Mouse (Mus musculus): ENCODE measurements at regions not wholly inside any gene's neighbourhood (a gene's known extent, or its start where the extent isn't known, plus 50 kb on each side); places are given as distances from the start of the nearest gene placed in this dataset.
A peak's percentile ranks its signal among the peaks of the same experiment; 100 is the strongest.

DNA sequence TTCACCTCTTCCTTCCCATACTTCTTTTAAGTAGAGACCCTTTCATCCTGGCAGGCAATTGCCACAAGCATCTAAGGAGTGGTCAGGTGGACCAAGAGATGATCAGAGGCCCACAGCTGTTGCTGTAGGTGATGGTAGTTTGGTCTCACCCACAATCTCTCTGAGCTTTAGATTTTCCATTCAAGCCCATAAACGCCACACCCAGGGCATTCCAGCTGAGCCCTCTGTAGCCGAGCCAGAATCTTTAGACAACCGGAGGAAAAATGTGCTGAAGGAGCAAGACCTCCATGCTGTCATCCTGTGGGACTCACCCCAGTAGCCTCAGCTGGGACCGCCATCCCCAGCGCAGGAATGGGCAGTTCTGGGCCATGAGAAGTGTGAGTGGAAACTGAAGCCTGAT, 93.7 kb upstream of the Dlx2 start:
- DNase-seq (ENCODE audit: low spot score in 2 of 2) = no peak

DNA sequence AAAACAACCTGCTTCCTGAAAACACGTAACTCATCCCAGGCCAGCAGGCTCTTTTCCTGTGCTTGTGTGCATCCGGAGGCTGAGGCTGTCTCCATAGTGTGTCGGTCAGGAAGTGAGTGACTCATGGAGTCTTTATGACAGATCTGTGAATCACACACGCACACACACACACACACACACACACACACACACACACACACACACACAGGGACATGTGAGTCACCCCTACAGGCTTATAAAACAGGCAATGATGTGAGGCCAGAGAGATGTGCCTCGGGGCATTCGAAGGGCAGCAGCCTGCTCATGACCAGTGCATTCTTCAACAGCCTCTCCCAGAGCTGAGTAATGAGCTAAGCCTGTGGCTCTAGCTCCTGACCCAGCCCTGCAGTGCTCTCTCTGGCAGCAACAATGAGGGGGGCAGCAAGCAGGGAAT, 97.5 kb upstream of the Dlx2 start:
- DNase-seq (ENCODE audit: low spot score in 2 of 2) = peak in 1 of 2 experiments; percentile 40

DNA sequence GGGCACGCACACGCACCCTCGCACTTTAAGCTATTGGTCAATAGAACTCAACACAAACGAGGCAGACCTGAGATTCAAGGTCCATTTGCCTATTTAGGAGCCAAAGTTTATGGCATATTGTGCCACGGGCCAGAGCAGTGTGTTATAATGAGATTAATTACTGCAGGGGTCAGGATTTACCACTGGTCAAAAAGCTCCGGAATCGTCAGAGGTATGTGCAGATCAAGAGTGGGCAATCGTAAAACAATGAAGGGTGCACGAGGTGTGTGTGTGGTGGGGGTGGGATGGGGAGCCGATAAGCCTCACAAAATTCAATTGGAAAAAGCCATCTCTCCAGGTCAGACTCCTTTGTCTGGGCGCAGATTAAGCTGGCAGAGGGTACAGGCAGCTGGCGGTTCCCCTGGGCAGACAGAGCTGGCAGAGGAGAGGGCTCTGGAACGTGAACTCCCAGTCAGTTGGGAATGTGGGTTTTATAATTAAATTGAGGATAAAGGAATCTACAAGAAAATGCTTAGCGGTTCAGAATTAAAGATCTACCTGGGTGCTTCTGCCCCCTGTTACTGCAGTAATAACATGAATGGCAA, 97.4 kb upstream of the Itga6 start:
- DNase-seq (ENCODE audit: low spot score in 2 of 2) = no peak

DNA sequence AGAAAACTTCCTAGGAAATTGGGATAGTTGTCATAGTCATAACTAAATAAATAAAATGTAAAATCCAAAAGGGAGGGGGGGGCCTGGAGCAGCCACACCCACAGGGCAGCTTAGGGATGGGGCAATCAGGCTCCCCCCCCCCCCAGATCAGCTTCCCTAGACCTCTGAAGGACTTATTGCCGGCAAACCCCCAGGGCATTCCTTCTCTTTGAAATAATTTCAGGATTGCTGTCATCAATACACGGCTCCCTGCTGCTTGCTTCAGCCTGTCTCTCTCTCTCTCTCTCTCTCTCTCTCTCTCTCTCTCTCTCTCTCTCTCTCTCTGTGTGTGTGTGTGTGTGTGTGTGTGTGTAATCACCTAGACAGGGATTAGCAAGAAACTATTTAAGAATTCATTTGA, 93.8 kb upstream of the Itga6 start:
- DNase-seq (ENCODE audit: low spot score in 2 of 2) = no peak

DNA sequence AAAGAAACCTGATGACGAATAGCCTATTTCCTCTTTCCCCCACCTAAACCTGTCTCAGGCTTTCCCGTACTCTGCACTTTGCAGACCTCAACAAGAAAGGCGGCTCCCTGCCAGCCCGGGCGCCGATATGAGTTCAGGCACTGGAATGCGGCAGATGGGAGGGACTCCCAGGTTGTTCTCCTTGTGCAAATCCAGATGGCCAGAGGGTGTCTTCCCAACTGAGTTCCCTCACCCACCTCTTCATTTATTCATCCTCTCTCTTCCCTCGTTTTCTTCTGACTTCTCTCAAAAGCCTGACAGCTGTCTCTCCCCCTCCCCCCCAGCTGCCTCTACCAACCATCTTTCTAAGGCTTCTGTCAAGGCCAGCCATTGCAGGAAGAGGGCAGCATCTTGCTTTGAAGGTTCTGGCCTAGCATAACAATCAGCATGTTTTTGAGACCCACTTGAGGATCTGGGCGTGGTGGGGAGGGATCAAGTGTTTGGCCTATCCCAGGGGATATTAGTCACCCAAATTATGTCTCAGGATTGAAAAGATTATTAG, 93.1 kb upstream of the Itga6 start:
- peak; percentile 58 to 67 for DNase-seq (ENCODE audit: low spot score in 2 of 2)

DNA sequence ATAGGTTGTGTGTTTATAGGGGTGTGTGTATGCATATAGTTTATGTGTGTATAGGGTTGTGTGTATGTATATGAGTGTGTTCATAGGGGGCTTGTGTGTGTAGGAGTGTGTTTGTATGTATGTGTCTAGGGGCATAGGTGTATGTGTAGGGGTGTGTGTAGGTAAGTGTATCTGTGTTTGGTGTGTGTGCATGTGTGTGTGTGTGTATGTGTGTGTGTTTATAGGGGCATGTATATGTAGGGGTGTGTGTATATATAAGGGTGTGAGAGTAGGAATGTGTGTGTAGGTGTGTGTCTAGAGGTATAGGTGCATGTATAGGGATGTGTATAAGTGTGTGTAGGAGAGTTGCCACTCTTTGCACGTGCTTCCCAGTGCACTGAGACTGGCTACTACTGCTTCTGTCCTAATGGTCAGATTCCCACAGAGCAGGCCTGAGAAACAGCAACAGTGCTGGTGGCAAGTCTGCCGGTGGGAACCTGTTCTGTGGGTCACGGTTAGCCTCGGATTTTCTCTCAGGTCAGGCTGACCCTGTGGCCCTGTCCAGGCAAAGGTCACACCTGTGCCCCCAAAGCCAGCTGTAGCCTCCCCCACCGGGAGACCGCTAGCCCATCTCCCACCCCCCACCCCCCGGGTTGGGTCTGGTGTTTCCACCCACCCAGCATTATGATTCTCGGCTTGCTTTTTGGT, 90.5 kb upstream of the Itga6 start:
- DNase-seq (ENCODE audit: low spot score in 2 of 2) = no peak

DNA sequence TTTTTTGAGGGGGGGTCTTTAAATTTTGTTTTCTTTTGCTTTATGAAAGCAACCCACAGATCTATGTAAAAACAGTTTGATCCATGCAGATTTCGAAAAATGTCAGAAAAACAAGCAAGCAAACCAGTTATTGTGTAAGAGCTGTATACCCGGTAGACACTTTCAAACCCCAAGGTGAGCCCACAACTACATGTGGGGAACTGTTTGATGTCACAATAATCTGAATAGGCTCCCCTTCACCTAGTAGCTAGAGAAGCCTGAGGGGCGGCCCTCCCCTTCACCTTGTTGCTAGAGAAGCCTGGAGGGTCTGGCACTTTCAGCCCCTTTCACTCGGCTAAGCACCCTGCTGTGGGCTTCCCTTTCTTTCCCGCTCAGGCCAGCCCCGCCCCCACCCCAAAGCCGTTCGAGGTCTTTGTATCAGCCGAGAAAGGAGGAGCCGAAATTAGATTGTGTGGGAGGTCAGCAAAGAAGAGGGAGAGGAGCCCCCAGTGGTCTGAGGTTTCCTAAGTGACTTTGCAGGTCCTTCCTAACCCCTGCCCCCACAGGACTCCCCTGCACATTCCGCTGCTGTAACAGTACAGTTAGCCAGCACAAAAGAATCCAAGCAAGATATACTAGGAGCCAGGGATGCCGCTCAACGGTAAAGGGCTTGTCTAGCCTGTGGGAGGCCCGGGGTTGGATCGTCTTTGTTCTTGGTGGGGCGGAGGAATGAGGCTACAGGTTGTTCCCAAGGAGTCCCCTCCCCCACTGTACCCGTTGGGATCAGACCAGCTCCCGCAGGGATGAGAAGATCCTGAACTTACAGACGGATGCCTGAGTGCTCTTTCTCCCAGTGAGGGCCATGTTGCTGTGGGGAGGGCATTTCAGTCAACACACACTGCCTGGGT, 89.7 kb upstream of the Itga6 start:
- peak; percentile 29 to 50 for DNase-seq (ENCODE audit: low spot score in 2 of 2)

DNA sequence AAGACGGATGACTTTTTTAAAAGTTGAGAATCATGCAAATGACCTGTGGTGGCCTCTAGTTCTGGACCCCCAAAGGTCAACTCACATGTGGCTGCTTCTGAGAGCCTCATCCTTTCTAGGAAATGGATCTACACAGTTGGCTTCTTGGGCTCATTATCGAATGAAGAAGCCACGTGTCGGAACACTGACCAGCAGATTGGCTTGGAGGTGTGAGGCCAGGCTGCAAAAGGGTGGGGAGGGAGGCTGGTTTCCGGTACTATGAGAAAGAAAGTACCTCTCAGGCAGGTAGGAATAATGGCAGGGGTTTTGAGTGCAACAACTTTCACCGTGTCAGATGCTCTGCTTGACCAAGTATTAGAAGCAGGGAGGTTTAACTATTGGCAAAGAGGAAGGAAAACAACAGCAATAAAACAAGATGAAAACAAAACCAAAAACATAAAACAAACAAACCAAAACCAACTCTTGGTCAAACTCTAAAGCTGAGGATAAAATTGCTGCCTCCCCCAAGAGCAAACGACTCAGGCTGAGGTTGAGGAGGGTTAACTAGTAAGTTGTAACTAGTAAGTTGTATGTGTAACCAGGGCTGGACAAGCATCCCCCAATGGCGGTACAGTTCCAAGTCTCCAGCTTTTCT, 88.7 kb upstream of the Itga6 start:
- DNase-seq (ENCODE audit: low spot score in 2 of 2) = no peak

DNA sequence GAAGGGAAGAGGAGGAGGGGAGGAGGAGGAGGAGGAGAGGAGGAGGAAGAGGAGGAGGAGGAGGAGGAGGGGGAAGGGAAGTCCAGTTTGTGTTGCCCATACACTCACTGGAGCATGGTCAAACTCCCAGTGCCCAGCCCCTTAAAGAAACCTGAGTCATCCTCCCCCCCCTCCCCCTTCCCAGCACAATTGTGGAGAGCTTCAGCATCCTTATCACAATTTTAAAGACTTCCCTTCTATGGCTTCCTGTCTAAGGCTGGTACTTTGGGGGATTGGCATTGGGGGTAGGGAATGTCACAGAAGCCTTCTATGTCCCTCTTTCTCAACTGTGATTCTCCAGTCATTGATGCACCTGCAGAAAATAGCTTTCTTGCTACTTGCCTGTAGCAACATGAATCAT, 84.0 kb upstream of the Itga6 start:
- no peak for DNase-seq (ENCODE audit: low spot score in 2 of 2)

DNA sequence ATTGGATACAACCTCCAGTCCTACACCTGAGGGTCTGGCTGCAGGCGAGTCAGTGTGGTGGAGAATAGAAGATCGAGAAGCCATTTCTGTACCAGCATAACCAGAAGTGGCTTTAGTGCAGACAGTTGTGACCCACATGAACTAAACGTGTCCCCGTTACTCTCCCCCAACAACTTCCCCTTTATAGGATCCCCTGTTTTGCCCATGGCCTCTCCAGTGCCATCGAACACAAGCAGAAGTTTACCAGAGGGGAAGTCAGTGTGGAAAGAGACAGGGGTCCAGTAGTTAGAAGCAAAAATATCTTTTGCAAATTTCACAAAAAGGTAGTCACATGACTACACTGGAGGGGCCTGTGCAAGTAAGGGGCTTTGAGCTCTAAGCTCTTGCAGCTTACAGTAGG, 83.4 kb upstream of the Itga6 start:
- no peak for DNase-seq (ENCODE audit: low spot score in 2 of 2)

DNA sequence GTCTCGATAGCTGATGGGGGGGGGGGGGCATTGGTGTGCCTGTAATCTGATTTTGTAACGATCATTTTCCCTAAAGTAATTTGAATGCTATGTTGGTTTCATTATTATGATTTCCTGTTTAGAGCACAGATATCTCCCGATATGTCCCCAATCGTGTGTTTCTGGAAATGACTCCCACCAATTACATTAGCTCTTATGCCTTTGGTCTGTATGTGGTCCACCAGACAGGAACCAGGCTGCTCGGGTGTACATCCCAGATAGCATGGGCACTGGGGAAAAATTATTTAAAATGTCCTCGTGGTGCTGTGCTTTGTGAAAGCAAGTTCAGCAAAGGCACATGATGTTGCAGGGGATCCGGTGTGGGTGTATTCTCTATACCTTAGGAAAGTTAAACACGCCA, 82.0 kb upstream of the Itga6 start:
- no peak for DNase-seq (ENCODE audit: low spot score in 2 of 2)

DNA sequence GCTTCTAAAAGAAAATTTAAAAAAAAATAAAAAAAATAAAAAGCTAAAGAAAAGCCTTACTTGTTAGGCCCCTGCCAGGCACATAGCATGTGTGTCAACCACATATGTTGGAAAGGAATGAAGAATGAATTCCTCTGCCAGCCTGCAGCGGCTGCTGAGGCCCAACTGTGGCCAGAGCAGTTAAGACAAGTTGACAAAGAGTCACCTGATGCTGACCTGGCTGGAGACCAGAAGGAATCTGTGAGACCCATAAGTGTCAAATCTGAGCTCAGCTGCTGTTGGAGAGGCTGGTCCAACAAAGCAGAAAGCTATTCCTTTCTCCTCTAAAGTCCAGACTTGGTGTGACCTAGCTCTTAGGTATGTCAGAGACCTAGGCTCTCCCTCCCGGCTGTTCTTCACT, 78.5 kb upstream of the Itga6 start:
- DNase-seq (ENCODE audit: low spot score in 2 of 2) = no peak

DNA sequence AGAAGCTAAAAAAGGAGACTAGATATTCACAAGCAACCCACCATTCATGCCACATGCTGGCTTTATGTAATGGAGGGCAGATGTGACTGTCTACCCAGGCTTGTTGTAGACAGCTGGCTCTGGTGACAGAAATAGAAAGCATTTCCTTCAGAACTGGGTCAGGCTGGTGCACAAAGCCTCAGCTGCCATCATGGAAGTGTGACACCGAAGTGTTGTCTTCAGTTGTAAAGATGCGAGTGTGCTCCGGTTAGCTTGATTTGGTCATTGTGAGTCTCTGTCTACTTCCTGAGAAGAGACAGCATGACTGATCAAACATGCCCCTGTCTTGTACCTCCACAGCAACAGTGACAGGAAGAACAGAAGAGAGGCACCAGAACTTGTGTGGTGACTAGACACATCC, 77.7 kb upstream of the Itga6 start:
- peak in 1 of 2 experiments; percentile 44 for DNase-seq (ENCODE audit: low spot score in 2 of 2)

DNA sequence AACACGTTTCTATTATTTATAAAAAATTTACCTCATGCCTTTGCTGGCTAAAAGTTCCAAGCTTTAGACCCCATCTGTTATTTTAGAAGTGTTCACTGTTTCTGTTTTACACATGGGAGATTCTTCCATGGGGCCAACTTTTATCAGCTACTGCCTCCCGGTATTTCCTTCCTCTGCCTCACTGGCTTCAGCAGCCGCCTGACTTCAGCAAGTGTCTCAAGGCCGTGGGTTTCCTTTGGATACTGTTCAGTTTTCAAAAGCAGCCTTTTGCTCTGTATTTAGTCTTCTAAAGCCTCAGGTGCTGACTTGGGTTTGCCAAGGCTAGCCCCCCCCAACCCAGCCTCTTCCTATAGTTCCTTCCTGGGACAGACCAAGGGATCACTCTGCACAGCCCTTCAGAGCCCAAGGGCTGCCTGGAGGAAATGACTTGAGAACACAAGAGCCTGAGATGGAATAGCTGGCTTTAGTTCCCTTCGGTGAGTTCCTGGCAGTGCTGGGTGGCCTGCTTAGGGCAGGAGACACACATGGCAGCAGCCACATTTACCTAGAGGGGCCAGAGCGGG, 75.1 kb upstream of the Itga6 start:
- DNase-seq (ENCODE audit: low spot score in 2 of 2) = no peak

DNA sequence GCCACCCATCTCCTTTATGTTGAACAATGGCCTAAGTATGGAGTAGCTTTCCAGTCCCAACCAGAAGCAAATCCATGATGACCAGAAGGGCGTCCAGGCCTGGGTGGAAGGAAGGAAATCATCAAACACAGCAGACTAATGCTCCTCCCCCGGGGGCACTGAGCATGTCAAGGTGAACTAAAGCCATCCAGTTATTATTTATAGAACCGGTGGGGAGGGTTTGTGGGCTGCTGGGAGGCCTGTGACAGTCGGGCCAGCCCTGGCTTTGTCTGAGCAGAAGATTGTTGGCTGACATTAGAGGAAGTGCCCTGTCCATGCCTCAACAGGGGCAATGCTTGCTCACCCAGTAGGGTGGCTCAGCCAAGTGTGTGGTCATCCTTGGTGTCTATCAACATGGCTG, 74.5 kb upstream of the Itga6 start:
- DNase-seq (ENCODE audit: low spot score in 2 of 2) = no peak

DNA sequence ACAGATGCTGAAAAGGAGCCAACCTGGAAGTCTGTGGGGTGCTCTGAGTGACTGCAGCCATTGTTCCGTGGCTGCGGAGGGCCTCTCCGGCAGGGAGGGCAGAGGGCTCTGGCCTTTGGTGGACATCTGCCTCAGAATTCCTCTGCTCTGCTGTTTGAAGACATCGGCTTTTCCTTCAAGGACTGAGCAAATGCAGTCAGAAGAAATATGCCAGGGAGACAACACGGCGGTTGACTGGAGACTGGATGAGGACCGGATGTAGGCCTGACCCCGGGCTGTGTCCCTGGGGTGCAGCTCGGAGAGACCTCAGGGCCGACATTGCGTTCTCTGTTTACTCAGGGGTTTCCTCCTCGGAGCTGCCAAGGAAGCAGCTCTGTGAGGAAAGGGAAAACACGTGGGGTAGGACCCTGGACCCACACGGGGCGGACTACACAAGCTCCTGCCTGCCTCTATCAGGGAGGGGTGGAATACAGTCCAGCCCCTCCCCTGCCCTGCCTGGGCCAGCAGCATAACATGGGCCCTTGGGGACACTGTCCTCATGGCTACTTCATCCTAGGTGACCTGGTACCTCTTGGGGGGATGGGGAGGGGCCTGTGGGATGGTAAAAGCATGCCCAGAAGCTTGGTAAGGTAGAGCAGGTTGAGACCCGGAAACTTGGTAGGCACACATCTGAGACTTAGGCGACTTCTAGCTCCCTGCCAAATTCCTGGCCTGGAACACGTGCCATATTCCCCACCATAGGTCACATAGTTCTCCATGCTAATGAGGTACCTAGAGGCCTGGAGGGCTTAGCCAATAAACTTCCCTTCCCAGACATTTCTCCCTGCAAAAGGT, 72.1 kb upstream of the Itga6 start:
- no peak for DNase-seq (ENCODE audit: low spot score in 2 of 2)

DNA sequence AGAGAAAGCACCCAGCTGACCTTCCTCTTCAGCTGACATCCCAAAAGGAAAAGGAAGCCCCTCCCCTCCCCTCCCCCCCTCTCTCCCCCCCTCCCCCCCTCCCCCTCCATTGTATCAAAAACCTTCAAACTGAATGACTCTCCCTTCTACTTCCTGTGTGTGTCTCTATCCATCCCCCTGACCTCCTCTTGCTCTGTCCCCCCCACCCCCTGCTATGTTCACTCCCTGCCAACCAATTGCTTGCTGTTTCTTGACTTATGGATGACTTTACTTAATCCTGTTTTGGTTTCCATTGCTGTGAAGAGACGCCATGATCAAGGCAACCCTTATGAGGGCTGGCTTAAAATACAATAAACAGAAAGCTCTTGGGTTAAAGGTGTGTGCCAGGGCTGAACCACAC, 64.7 kb upstream of the Itga6 start:
- DNase-seq (ENCODE audit: low spot score in 2 of 2) = no peak

DNA sequence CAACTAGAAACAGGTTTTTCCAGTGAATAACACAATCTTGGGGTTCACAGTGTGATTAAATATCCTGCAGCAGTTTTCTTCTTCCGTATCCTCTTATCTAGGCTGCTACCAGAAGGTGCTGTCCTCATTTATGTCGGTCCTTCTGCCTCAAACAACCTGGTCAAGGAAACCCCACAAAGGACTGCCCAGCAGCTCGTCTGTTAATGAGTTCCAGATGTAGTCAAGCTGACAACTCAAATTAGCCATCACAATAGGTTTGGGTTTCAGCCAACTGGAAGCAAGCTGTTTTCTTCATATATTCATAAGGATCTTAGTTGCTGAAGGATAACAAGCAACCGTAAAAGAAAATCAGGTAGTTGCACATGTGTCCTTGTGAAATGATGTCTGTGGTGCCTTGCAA, 64.3 kb upstream of the Itga6 start:
- DNase-seq (ENCODE audit: low spot score in 2 of 2) = no peak

DNA sequence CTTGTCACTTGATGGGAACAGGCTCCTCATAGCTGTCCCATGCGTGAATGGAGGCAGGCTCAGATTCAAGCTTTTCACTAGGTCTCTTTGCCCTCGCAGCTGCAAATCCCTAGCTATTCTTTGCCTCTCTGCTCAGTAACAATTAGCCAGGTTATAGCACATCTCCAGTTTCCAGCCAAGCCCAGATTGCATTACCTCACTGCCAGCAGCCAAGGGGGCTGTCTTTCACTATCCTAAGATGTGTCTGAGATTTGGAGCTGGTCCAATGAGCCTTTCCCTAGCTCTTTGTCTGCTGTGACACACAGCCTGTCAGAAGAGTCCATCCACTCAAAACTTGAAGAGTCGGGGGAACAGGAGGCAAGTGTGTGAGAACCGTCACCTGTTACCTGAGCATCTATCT, 62.0 kb upstream of the Itga6 start:
- DNase-seq (ENCODE audit: low spot score in 2 of 2) = no peak

DNA sequence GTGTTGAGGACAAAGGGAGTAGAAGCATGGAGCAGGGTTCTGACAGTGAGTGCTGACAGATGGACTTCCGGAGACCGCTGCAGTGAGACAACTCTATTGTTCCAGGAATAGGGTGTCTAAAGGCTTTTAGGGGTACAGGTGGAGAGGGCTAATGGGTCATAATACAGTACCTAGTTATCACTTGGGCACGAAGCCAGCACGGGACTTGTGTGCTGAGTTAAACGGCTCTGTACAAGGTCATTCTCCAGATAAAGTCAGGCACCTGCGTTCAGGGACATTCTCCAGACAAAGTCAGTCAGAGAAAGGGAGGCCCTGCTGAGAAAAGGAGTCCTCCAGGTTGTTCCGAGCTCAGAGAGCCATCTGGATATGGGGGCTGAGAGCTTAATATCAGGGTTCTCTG, 60.2 kb upstream of the Itga6 start:
- DNase-seq (ENCODE audit: low spot score in 2 of 2) = no peak

DNA sequence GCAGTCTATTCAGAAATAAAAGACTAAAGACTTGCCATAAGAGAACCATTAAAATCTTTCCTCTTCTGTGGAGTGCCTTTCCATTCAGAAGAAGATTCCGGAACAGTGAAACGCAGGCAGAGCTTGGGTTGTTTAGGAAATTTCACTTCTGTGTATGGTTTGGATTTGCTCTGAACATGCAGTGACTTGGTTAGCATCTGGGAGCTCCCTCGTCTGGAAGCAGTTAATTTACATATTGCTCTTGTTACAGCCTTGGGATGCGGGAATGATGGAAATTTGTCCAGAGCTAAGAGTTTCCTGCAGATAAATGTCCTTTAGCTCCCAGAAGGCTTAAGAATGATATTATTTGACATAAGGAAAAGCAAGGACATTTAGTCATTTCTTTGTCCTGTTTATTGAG, 56.4 kb upstream of the Itga6 start:
- no peak for DNase-seq (ENCODE audit: low spot score in 2 of 2)

Data from right cerebral cortex, postnatal 10 days (tissue).